Mouse (Mus musculus) cerebral cortex, adult 2 months (tissue): ENCODE data around the gene Ap2a2.

Experiments
- WGBS: fragments of 180-500 bp; shearing (Covaris S2); methylation state at CpG from one replicate; pipeline ENCODE4 v1.1.7; 2018; 5-methylcytosine and 5-hydroxymethylcytosine counted together

The Ap2a2 gene

DNA sequence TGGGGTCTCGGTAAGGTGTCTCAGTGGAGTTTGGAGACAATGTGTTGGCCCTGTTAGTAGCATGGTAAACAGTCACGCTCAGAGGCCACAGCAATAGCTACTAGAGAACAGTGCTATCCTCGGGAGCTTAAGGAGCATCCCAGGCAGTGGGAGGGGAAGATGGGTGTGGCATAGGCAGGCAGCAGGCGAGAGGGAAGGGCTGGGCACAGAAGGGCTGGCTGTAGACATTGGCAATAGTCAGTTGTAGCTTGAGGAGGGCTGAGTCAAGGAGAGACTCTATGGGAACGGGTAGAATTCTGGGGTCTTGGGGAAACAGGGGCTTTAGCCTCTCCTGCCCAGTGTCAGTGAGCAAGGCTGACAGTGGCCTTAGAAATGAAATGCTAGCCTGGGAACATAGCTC, 100.2 kb downstream of the Ap2a2 start:
- WGBS = 78% methylated on average over 5 of the region's 5 CpGs

- 20% methylated on average over 4 of the region's 4 CpGs for WGBS
Observed at GRCm38 (mm10) chr7:141666190-141666589, 104.2 kb downstream of the Ap2a2 start.

DNA sequence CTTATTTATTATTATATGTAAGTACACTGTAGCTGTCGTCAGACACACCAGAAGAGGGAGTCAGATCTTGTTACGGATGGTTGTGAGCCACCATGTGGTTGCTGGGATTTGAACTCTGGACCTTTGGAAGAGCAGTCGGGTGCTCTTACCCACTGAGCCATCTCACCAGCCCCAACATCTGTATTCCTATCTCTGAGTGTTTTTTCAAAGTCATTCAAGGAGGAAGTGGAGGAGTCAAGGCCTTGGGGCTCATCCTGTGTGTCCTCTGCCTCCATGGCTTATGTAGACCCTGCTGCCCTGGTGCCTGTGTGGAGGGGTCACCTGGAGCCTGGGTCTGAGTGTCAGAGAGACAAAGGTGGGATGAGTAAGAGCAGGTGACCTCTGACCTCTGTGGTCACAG, 107.1 kb downstream of the Ap2a2 start:
- WGBS = 92% methylated on average over 3 of the region's 3 CpGs

- 68% methylated on average over 4 of the region's 4 CpGs for WGBS
Observed at GRCm38 (mm10) chr7:141670999-141671398, 109.0 kb downstream of the Ap2a2 start.

DNA sequence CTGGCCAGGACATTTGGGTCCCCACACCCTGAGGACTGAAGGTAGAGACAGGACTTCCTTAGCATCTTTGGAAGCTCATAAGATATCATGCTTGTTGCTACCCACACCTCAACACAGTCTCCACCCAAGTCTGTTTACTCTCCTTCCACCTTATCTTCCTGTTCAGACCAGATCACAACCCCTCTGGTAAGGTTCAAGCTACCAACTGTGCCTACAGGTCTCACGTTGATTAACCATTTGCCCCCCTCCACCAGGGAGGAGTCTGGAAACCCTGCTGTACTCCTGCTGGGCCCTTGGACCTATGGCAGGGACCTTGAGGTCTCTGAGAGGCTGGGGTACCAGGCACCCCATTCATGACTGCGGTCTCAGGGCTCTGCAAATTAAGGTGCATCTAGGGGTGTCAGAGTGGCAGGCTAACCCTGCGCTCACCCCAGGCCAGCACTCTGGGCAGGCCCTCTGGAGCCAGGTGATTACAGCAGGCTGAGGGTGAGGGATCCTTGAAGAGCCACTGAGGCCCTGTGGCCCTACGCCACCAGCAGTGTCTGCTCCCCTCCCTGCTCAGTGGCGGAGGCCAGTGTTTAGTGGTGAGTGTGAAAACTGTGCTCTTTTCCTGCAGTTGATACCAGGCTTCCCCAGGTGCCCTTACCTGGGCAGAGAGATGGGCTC, 109.8 kb downstream of the Ap2a2 start:
- 92% methylated on average over 5 of the region's 5 CpGs for WGBS

DNA sequence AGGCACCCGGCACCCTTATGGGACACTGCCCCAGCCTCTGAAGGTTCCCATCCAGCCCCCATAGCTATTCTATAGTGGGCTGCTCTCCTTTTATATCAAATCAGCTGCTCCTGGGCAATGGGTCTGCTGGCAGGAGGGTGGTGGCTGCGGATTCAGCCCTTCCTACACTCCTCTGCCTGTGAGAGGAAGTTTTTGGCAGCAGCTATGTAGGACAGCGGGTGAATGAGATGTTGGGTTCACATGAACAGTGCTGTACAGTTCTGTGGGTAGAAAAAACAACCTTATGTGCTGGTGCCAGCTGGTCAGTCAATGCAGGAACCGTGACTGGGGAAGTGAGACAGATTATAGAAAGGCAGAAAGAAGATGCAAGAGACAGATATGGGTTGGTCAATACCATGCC, 116.9 kb downstream of the Ap2a2 start:
- WGBS = 45% methylated on average over 4 of the region's 4 CpGs
